Comparison of ENCODE assay signal across 24 mouse cellular contexts in the genomic region with DNA sequence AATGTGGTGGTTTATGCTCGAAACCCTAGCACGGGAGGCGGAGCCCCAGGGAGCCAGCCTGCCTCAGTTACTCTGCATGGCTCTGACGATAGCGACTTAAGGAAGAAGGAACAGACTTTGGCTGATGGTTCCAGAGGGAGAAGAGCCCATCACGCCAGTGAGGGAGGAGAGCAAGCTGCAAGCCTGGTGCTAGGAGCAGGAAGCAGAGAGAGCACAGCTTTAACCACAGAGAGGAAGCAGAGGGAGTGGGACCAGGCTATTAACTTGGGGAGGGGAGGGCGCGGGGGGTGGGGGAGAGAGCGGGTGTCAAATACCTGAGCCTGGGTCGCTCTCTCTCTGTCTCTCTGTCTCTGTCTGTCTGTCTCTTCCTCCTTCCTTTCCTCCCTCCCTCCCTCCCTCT. TPM values are rescaled to one million over a fixed set of nuclear protein-coding genes. Genes with fewer than 3 reads are reported as not detected.
A peak's percentile ranks its signal among the peaks of the same experiment; 100 is the strongest.
DNase-seq lines count a peak whose midpoint lies in the region; ATAC-seq and TF ChIP-seq lines count a peak whose summit lies in the region.
"Had no signal": no experiment of that assay in that cellular context is flagged by ENCODE, and none has a peak within 500 bp of the region (broad histone marks: within the 10 kb centered on the region; RNA-seq: fewer than 3 reads in every experiment).

No protein-coding gene starts in this region.

- 0 out of 2 replicates have a peak, but pooled peaks have one; percentile 35 for ATAC-seq in granulocyte monocyte progenitor cell, adult 5-6 weeks (replicated peaks; ENCODE audit: poor library complexity, severe bottlenecking)
- ATAC-seq in hindbrain, embryonic 11.5 days (ENCODE audit: low FRiP score), result no peak
- ATAC-seq: forebrain, embryonic 14.5 days; forebrain, embryonic 16.5 days; Patski had no signal

- H3K27ac ChIP-seq in hindbrain, embryonic 11.5 days (ENCODE audit: low read depth, low read length), result no peak overlapping the region
- H3K27ac ChIP-seq: embryonic facial prominence, embryonic 13.5 days; embryonic facial prominence, embryonic 15.5 days; forebrain, embryonic 10.5 days; forebrain, embryonic 12.5 days had no signal

- peaks cover 55% of the 10 kb centered on the region for H3K4me1 ChIP-seq in E14TG2a.4 (replicated peaks; ENCODE audit: low read depth, low read length)
- no peaks in the 10 kb centered on the region for H3K4me1 ChIP-seq in hindbrain, embryonic 11.5 days (replicated peaks; ENCODE audit: control insufficient read depth, insufficient read depth, low read length)
- H3K4me1 ChIP-seq: embryonic facial prominence, embryonic 15.5 days had no signal

- peak; percentile 33 for DNase-seq in ZHBTc4 (ENCODE audit: low read depth, low spot score)
- peak; percentile 15 for DNase-seq in naive thymus-derived CD4-positive, alpha-beta T cell, adult 2 months (ENCODE audit: low read depth)
- no peak for DNase-seq in adrenal gland, adult 8-10 months
- DNase-seq in hindbrain, embryonic 11.5 days (ENCODE audit: low spot score), result no peak
- no peak for DNase-seq in right cerebral cortex, postnatal 25 days
- DNase-seq: adrenal gland, adult 2 months; adrenal gland, postnatal 14 days; adrenal gland, postnatal 36 days; cerebellum, adult 11-12 months; cerebellum, adult 2 months; cerebellum, adult 9-10 months; cerebellum, postnatal 25 days; embryo, embryonic 11 days had no signal

- no peaks in the 10 kb centered on the region for H3K36me3 ChIP-seq in E14TG2a.4 (ENCODE audit: insufficient read depth, low read length)
- no peaks in the 10 kb centered on the region for H3K36me3 ChIP-seq in hindbrain, embryonic 11.5 days (ENCODE audit: control insufficient read depth, insufficient read depth, low read length)
- H3K36me3 ChIP-seq: embryonic facial prominence, embryonic 13.5 days; embryonic facial prominence, embryonic 15.5 days; forebrain, embryonic 10.5 days; forebrain, embryonic 12.5 days; G1E had no signal

- no peak overlapping the region for H3K4me2 ChIP-seq in hindbrain, embryonic 11.5 days (replicated peaks; ENCODE audit: low read depth, low read length)
- H3K4me2 ChIP-seq: embryonic facial prominence, embryonic 13.5 days; embryonic facial prominence, embryonic 15.5 days; forebrain, embryonic 12.5 days had no signal

- H3K9me3 ChIP-seq in E14TG2a.4 (ENCODE audit: low read length), result no peaks in the 10 kb centered on the region
- no peaks in the 10 kb centered on the region for H3K9me3 ChIP-seq in hindbrain, embryonic 11.5 days (ENCODE audit: control insufficient read depth, low read length)
- H3K9me3 ChIP-seq: embryonic facial prominence, embryonic 13.5 days; embryonic facial prominence, embryonic 15.5 days; forebrain, embryonic 10.5 days; forebrain, embryonic 12.5 days; G1E had no signal

- no peak overlapping the region for H3K9ac ChIP-seq in hindbrain, embryonic 11.5 days (ENCODE audit: low read depth, low read length)
- H3K9ac ChIP-seq: embryonic facial prominence, embryonic 13.5 days; embryonic facial prominence, embryonic 15.5 days; forebrain, embryonic 12.5 days had no signal

- H3K27me3 ChIP-seq in E14TG2a.4 (ENCODE audit: insufficient read depth, low read length), result peaks cover 47% of the 10 kb centered on the region
- H3K27me3 ChIP-seq in hindbrain, embryonic 11.5 days (ENCODE audit: control insufficient read depth, insufficient read depth, low read length), result no peaks in the 10 kb centered on the region

- no peak for TF ChIP-seq CTCF in E14TG2a.4 (conservative IDR thresholded peaks at IDR 0.05; ENCODE audit: low read length)

- WGBS in hindbrain, embryonic 11.5 days, result 70% methylated on average over 10 of the region's 10 CpGs

- H3K4me3 ChIP-seq in E14TG2a.4 (replicated peaks; ENCODE audit: low read length), result 0 out of 2 replicates have a peak overlapping the region, but pooled peaks have one; percentile 21
- no peak overlapping the region for H3K4me3 ChIP-seq in hindbrain, embryonic 11.5 days (ENCODE audit: low read depth, low read length)
- H3K4me3 ChIP-seq: embryonic facial prominence, embryonic 13.5 days; embryonic facial prominence, embryonic 15.5 days; erythroblast, embryonic 14.5 days; forebrain, embryonic 10.5 days; forebrain, embryonic 12.5 days had no signal

RNA-seq across cellular contexts. Expression of a gene that starts 53.0 kb away (rescaled TPM):
- total RNA-seq in granulocyte monocyte progenitor cell, adult 5-6 weeks (2014; fragmentation: Nextera tagmentation), result 148 and 162 TPM in 2 replicates
- total RNA-seq in granulocyte monocyte progenitor cell, adult 5-6 weeks (2017), result 115 and 128 TPM in 2 replicates
- total RNA-seq in adrenal gland, adult 8-10 months (2022), result 10 to 100 TPM; 23.3 to 46.1 (median 34.9) TPM
- polyA plus RNA-seq in hindbrain, embryonic 11.5 days (2014; fragmentation: Nextera tagmentation; extraction: Ambion mirVana), result 10.3 and 11.0 TPM in 2 replicates
- total RNA-seq: G1E had no signal
- polyA plus RNA-seq: G1E had no signal

Comparison
In these comparisons a context has a peak if more than half of its experiments do, and no peak if none do; other contexts are left out.
1. DNase-seq: peak in ZHBTc4 (single experiment) and naive thymus-derived CD4-positive, alpha-beta T cell, adult 2 months (single experiment); none in adrenal gland, adult 8-10 months (single experiment), hindbrain, embryonic 11.5 days (single experiment) and right cerebral cortex, postnatal 25 days (single experiment).